Mouse (Mus musculus): ENCODE measurements around the gene Frmd4b.

DNA sequence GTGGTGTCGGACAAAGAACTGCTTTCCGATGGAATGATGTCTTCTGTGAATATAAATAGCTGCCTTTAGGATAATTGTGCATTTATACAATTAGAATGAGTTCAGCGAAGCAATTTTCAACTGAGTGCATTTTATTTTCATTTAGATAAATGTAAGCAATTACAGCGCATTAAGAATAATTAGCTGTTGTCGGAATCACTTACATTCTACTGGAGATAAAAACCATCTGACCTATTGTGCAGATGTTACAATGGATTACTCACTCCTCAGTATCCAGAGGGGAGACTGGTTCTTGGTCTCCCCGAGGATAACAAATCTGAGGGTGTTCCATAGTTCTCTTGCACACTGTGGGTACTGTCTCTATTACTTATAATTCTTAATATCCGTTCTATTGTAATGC, 315.0 kb downstream of the Frmd4b start:
- no peak for TF ChIP-seq CTCF (IDR thresholded peaks at IDR 0.05; ENCODE audit: control insufficient read depth, insufficient read depth, insufficient replicate concordance, low read depth, low read length)
- TF ChIP-seq POLR2A (IDR thresholded peaks at IDR 0.05; ENCODE audit: control insufficient read depth, low read depth, low read length) = no peak
